Mouse (Mus musculus): ENCODE results near the gene Pon2.

DNA sequence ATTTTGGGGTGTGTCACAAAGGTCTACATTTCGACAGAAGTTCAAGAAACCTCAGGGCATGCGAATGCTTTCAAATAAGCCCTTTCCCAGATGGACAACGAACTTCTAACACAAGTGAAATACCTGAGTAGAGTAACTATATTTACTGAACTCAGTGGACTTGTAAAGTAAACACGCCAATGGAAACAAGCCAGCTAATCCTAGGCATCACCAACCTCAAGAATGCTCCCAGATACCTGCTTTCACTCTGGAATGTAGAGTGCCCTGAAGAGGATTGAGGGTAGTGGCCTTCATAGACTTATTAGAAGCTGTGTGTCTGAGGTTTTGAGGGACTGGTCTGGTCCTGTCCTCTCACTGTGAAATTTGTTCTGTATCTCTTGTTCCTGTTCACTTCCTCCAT is 60.7 kb downstream of the Pon2 start:
- no peak for TF ChIP-seq POLR2A (IDR thresholded peaks at IDR 0.05; ENCODE audit: extremely low read depth, insufficient read depth, low read length)
- no peak for TF ChIP-seq CTCF (IDR thresholded peaks at IDR 0.05; ENCODE audit: low read depth, low read length)
